Mouse (Mus musculus) MEL (cell line): ENCODE measurements around the gene Nxf2. TPM values are rescaled to one million over a fixed set of nuclear protein-coding genes. Genes with fewer than 3 reads are reported as not detected.

ENCODE experiments used
- DNase-seq: peaks from one replicate; pipeline ENCODE4 v3.0.0; 2011; ENCODE audit warnings: low read depth, low spot score
- H3K27ac ChIP-seq: 2 replicates; pipeline ENCODE4 v1.5.1; 2012; ENCODE audit warnings: low read depth, mild to moderate bottlenecking, control low read depth, low read length, moderate library complexity; ENCODE audit not compliant: control insufficient read depth
- H3K27me3 ChIP-seq, 2 experiments: fragments of 150-350 bp in 1 of 2; sonication (generic) in 1 of 2; 2 replicates each; pipeline ENCODE4 v1.6.1; 2012; ENCODE audit warnings: low read length in 2 of 2, mild to moderate bottlenecking in 2 of 2, improper control_type of control experiment in 1 of 2, moderate library complexity in 1 of 2; ENCODE audit not compliant: insufficient read depth in 2 of 2, control insufficient read depth in 1 of 2
- H3K36me3 ChIP-seq, 2 experiments: 2 replicates each; pipeline ENCODE4 v1.6.1; 2012 to 2014; ENCODE audit warnings: low read length in 2 of 2, improper control_type of control experiment in 1 of 2, inconsistent platforms in 1 of 2, mild to moderate bottlenecking in 1 of 2; ENCODE audit not compliant: insufficient read depth in 2 of 2, control insufficient read depth in 1 of 2
- H3K4me1 ChIP-seq, 2 experiments: fragments of 150-350 bp in 1 of 2; sonication (generic) in 1 of 2; 2 replicates each; pipeline ENCODE4 v1.6.1; 2012; ENCODE audit warnings: low read length in 2 of 2, improper control_type of control experiment in 1 of 2, mild to moderate bottlenecking in 1 of 2; ENCODE audit not compliant: insufficient read depth in 2 of 2, control insufficient read depth in 1 of 2
- H3K4me3 ChIP-seq, 2 experiments: fragments of 150-350 bp in 1 of 2; sonication (generic) in 1 of 2; 2 replicates each; pipeline ENCODE4 v1.5.1; 2012; ENCODE audit warnings: low read depth in 2 of 2, low read length in 2 of 2, mild to moderate bottlenecking in 2 of 2, moderate library complexity in 2 of 2, control low read depth in 1 of 2, improper control_type of control experiment in 1 of 2; ENCODE audit not compliant: control insufficient read depth in 1 of 2, insufficient read depth in 1 of 2
- H3K79me2 ChIP-seq: 2 replicates; pipeline ENCODE4 v1.6.1; 2012; ENCODE audit warnings: mild to moderate bottlenecking, low read length, moderate library complexity; ENCODE audit not compliant: control insufficient read depth, poor library complexity, insufficient read depth
- H3K9ac ChIP-seq: 2 replicates; pipeline ENCODE4 v1.6.1; 2012; ENCODE audit warnings: low read depth, mild to moderate bottlenecking, control low read depth, low read length, moderate library complexity; ENCODE audit not compliant: control insufficient read depth, poor library complexity, severe bottlenecking
- H3K9me3 ChIP-seq: fragments of 150-350 bp; sonication (generic); replicated peaks from 2 replicates; pipeline ENCODE4 v1.6.1; 2012; ENCODE audit warnings: mild to moderate bottlenecking, low read length, improper control_type of control experiment, moderate library complexity; ENCODE audit not compliant: insufficient read depth
- BHLHE40 ChIP-seq: IDR thresholded peaks from 2 replicates; pipeline ENCODE4 v1.6.1; 2012; ENCODE audit warnings: low read depth, mild to moderate bottlenecking, inconsistent platforms, low read length, improper control_type of control experiment, borderline replicate concordance
- CHD2 ChIP-seq: IDR thresholded peaks from 2 replicates; pipeline ENCODE4 v1.6.1; 2011; ENCODE audit warnings: low read length, improper control_type of control experiment
- ELF1 ChIP-seq: IDR thresholded peaks from 2 replicates; pipeline ENCODE4 v1.6.1; 2014; ENCODE audit warnings: low read depth, mild to moderate bottlenecking, inconsistent platforms, low read length, improper control_type of control experiment, moderate library complexity
- EP300 ChIP-seq, 2 experiments: IDR thresholded peaks; 2 replicates each; pipeline ENCODE4 v1.6.1; 2011; ENCODE audit warnings: improper control_type of control experiment in 2 of 2, low read length in 2 of 2, low read depth in 1 of 2, mild to moderate bottlenecking in 1 of 2
- ETS1 ChIP-seq: IDR thresholded peaks from 2 replicates; pipeline ENCODE4 v1.6.1; 2012; ENCODE audit warnings: low read depth, mild to moderate bottlenecking, inconsistent platforms, low read length, improper control_type of control experiment, moderate library complexity
- GATA1 ChIP-seq: IDR thresholded peaks from 2 replicates; pipeline ENCODE4 v1.6.1; 2011; ENCODE audit warnings: low read depth, low read length, improper control_type of control experiment
- HCFC1 ChIP-seq: IDR thresholded peaks from 2 replicates; pipeline ENCODE4 v1.6.1; 2012; ENCODE audit warnings: low read depth, mild to moderate bottlenecking, inconsistent platforms, low read length, improper control_type of control experiment, moderate library complexity
- JUND ChIP-seq: IDR thresholded peaks from 2 replicates; pipeline ENCODE4 v1.6.1; 2011; ENCODE audit warnings: low read depth, mild to moderate bottlenecking, improper control_type of control experiment, low read length
- MAX ChIP-seq: IDR thresholded peaks from 2 replicates; pipeline ENCODE4 v1.6.1; 2011; ENCODE audit warnings: low read length, improper control_type of control experiment
- MEF2A ChIP-seq: IDR thresholded peaks from 2 replicates; pipeline ENCODE4 v1.6.1; 2014; ENCODE audit warnings: low read depth, mild to moderate bottlenecking, inconsistent platforms, low read length, improper control_type of control experiment; ENCODE audit not compliant: poor library complexity, insufficient replicate concordance, severe bottlenecking; ENCODE audit errors: extremely low read depth
- MYB ChIP-seq: IDR thresholded peaks from 2 replicates; pipeline ENCODE4 v1.6.1; 2011; ENCODE audit warnings: mild to moderate bottlenecking, low read depth, low read length, improper control_type of control experiment
- NELFE ChIP-seq: IDR thresholded peaks from 2 replicates; pipeline ENCODE4 v1.6.1; 2011; ENCODE audit warnings: low read depth, low read length, improper control_type of control experiment
- POLR2A ChIP-seq, 2 experiments: IDR thresholded peaks; 2 replicates each; pipeline ENCODE4 v1.6.1; 2011 to 2012; ENCODE audit warnings: low read length in 2 of 2, mild to moderate bottlenecking in 2 of 2, control low read depth in 1 of 2, improper control_type of control experiment in 1 of 2, low read depth in 1 of 2, moderate library complexity in 1 of 2; ENCODE audit not compliant: control insufficient read depth in 1 of 2, insufficient read depth in 1 of 2, poor library complexity in 1 of 2
- POLR2AphosphoS2 ChIP-seq: IDR thresholded peaks from 2 replicates; pipeline ENCODE4 v1.6.1; 2011; ENCODE audit warnings: low read length, improper control_type of control experiment
- POLR2AphosphoS5 ChIP-seq: IDR thresholded peaks from 2 replicates; pipeline ENCODE4 v1.6.1; 2012; ENCODE audit warnings: low read depth, borderline replicate concordance, mild to moderate bottlenecking, inconsistent platforms, low read length, moderate library complexity, mixed read lengths
- RCOR1 ChIP-seq: IDR thresholded peaks from 2 replicates; pipeline ENCODE4 v1.6.1; 2012; ENCODE audit warnings: low read depth, mild to moderate bottlenecking, inconsistent platforms, low read length, improper control_type of control experiment
- TAL1 ChIP-seq: IDR thresholded peaks from 2 replicates; pipeline ENCODE4 v1.6.1; 2012; ENCODE audit warnings: mild to moderate bottlenecking, inconsistent platforms, low read length, moderate library complexity, mixed read lengths
- TBP ChIP-seq: IDR thresholded peaks from 2 replicates; pipeline ENCODE4 v1.8.0; 2011; ENCODE audit warnings: low read depth, low read length, improper control_type of control experiment
- TCF12 ChIP-seq: IDR thresholded peaks from 2 replicates; pipeline ENCODE4 v1.6.1; 2014; ENCODE audit warnings: low read depth, mild to moderate bottlenecking, inconsistent platforms, low read length, improper control_type of control experiment, moderate library complexity
- UBTF ChIP-seq: IDR thresholded peaks from 2 replicates; pipeline ENCODE4 v1.6.1; 2012; ENCODE audit warnings: low read depth, mild to moderate bottlenecking, inconsistent platforms, low read length, improper control_type of control experiment, moderate library complexity, borderline replicate concordance; ENCODE audit not compliant: insufficient read depth
- USF2 ChIP-seq, 2 experiments: IDR thresholded peaks; 2 replicates each; pipeline ENCODE4 v1.6.1; 2011 to 2012; ENCODE audit warnings: improper control_type of control experiment in 2 of 2, low read length in 2 of 2, borderline replicate concordance in 1 of 2, inconsistent platforms in 1 of 2, low read depth in 1 of 2, mild to moderate bottlenecking in 1 of 2; ENCODE audit not compliant: insufficient read depth in 1 of 2
- ZC3H11A ChIP-seq: IDR thresholded peaks from 2 replicates; pipeline ENCODE4 v1.6.1; 2012; ENCODE audit warnings: low read depth, mild to moderate bottlenecking, inconsistent platforms, low read length, improper control_type of control experiment
- ZKSCAN1 ChIP-seq: IDR thresholded peaks from 2 replicates; pipeline ENCODE4 v1.6.1; 2012; ENCODE audit warnings: low read depth, mild to moderate bottlenecking, inconsistent platforms, low read length, improper control_type of control experiment, moderate library complexity
- ZMIZ1 ChIP-seq: IDR thresholded peaks from 2 replicates; pipeline ENCODE4 v1.6.1; 2012; ENCODE audit warnings: low read depth, mild to moderate bottlenecking, inconsistent platforms, low read length, improper control_type of control experiment, moderate library complexity
- ZNF384 ChIP-seq: IDR thresholded peaks from 2 replicates; pipeline ENCODE4 v1.6.1; 2012; ENCODE audit warnings: low read depth, mild to moderate bottlenecking, inconsistent platforms, low read length, improper control_type of control experiment
- polyA plus RNA-seq, 2 experiments: library from polyadenylated mRNA; stranded (reverse) in 1 of 2; unstranded in 1 of 2; fragments of >175 nt in 1 of 2; fragments of >200 nt in 1 of 2; gene quantifications; 2 replicates each; pipeline versions ENCODE4 v1.2.1 to v1.2.4; 2012; ENCODE audit warnings: low replicate concordance in 2 of 2, low read depth in 1 of 2; ENCODE audit not compliant: insufficient read length in 2 of 2, insufficient read depth in 1 of 2, missing spikeins in 1 of 2
- total RNA-seq: library from RNA; depleted of rRNA; stranded (reverse); fragments of 300-350 nt; gene quantifications from 2 replicates; pipeline ENCODE4 v1.2.3, GENCODE M21; 2012

Gene Nxf2
- total and polyA plus RNA-seq, 3 experiments: 0.19 to 0.50 TPM; not detected in 1

- peaks cover 0 to 3% of the 10 kb centered on the region in 2 experiments; a peak in 2 of 4 replicates for H3K36me3 ChIP-seq
- TF ChIP-seq TAL1 (no peak), ZKSCAN1 (no peak), ZMIZ1 (no peak), ETS1 (no peak), MEF2A (no peak), HCFC1 (no peak), ELF1 (no peak), UBTF (no peak), JUND (no peak), BHLHE40 (no peak), POLR2AphosphoS2 (no peak), EP300 (IDR thresholded peaks at IDR 0.05; ENCODE audit: low read depth in 1 of 2, low read length in 2 of 2) (no peak), NELFE (no peak)
- no peak overlapping the region for H3K9ac ChIP-seq
- no peak overlapping the region for H3K4me3 ChIP-seq
- DNase-seq: no peak
- peaks cover 2 to 3% of the 10 kb centered on the region in 2 experiments; a peak in 2 of 4 replicates for H3K4me1 ChIP-seq
- H3K79me2 ChIP-seq: no peaks in the 10 kb centered on the region
- H3K27me3 ChIP-seq: peaks cover 9% of the 10 kb centered on the region in 2 experiments
- H3K9me3 ChIP-seq: no peaks in the 10 kb centered on the region
- H3K27ac ChIP-seq: no peak overlapping the region
Measured at GRCm38 (mm10) chrX:134919220-134919619, 45.3 kb downstream of the Nxf2 start.

GRCm38 (mm10) chrX:134915745-134916144 lies 48.8 kb downstream of the Nxf2 start:
- DNase-seq: no peak
- no peak for TF ChIP-seq POLR2A (IDR thresholded peaks at IDR 0.05; ENCODE audit: control insufficient read depth in 1 of 2, insufficient read depth in 1 of 2, low read depth in 1 of 2, low read length in 2 of 2, poor library complexity in 1 of 2)
- TF ChIP-seq POLR2AphosphoS5: no peak
- no peak for TF ChIP-seq JUND
- no peak for TF ChIP-seq MAX
- TF ChIP-seq GATA1: no peak
- TF ChIP-seq RCOR1: no peak
- no peak for TF ChIP-seq NELFE
- TF ChIP-seq USF2 (IDR thresholded peaks at IDR 0.05; ENCODE audit: borderline replicate concordance in 1 of 2, insufficient read depth in 1 of 2, low read depth in 1 of 2, low read length in 2 of 2): no peak
- TF ChIP-seq ELF1: no peak
- no peak for TF ChIP-seq CHD2
- no peak for TF ChIP-seq HCFC1
- no peak for TF ChIP-seq TCF12
- no peak for TF ChIP-seq ZNF384
- no peak for TF ChIP-seq TBP
- TF ChIP-seq ZC3H11A: no peak
- no peak; a peak in 1 of 4 replicates for TF ChIP-seq EP300 (IDR thresholded peaks at IDR 0.05; ENCODE audit: low read depth in 1 of 2, low read length in 2 of 2)
- no peak for TF ChIP-seq MYB
- Histone ChIP-seq H3K27ac (no peak overlapping the region), H3K9ac (no peak overlapping the region), H3K4me3 (no peak overlapping the region), H3K36me3 (peaks cover 0 to 6% of the 10 kb centered on the region in 2 experiments; a peak in 2 of 4 replicates), H3K9me3 (no peaks in the 10 kb centered on the region), H3K27me3 (peaks cover 3 to 4% of the 10 kb centered on the region in 2 experiments), H3K4me1 (peaks cover 3 to 8% of the 10 kb centered on the region in 2 experiments; a peak in 3 of 4 replicates), H3K79me2 (no peaks in the 10 kb centered on the region)
